Mouse (Mus musculus): ENCODE measurements around the gene Asb7. TPM values are rescaled to one million over a fixed set of nuclear protein-coding genes. Genes with fewer than 3 reads are reported as not detected.

Asb7 gene
- polyA plus RNA-seq, 1 experiment from 2014 or later: 17.3 TPM

DNA sequence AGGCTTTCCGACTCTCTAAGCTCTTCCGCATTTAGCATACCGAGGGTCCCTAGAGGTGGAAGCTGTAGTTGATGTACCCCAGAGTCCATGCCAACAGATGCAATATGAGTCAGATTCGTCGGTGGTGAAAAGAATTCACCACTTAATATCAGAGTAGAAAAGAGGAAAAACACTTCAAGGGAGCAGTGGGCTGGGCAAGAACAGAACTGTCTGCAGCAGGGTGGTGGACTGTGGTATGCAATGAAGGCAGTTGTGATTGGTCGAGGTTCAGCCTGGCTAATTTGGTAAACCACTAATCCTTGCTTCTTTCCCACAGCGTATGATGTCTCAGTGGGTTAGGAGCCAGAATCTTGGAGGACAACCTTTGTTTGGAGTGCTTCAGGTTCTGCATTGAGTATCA lies 13.3 kb upstream of the Asb7 start:
- no peak overlapping the region for H3K9ac ChIP-seq
- peak; percentile 56 for ATAC-seq (ENCODE audit: insufficient number of reproducible peaks, low FRiP score, low TSS enrichment, low read depth)
- H3K9me3 ChIP-seq (replicated peaks): no peaks in the 10 kb centered on the region
- WGBS: 68% methylated on average over 7 of the region's 7 CpGs
- H3K27me3 ChIP-seq: no peaks in the 10 kb centered on the region
- H3K36me3 ChIP-seq: peaks cover 44% of the 10 kb centered on the region
- H3K27ac ChIP-seq (replicated peaks): no peak overlapping the region
- H3K4me1 ChIP-seq: no peaks in the 10 kb centered on the region
- no peak overlapping the region for H3K4me3 ChIP-seq (replicated peaks)
- H3K4me2 ChIP-seq (replicated peaks): no peak overlapping the region

DNA sequence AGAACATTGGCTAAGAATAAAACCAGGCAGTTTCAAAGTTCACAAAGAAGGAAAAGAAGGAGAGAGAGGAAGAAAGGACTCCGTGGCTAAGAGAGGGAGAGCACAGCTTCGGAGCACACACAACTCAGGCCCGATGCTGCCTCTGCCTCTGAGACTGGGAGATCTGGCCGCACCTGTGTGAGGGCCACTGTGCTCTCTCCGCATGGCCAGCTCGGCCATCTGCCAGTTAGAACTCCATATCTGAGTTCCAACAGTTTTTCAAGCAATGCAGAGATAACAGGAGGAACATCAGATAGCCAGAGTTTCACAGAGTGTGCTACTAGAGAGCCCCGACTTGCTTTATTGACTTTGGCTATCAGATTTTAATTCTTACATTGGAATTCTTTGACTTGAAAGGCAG lies 5.1 kb upstream of the Asb7 start:
- Histone ChIP-seq H3K36me3 (peaks cover 12% of the 10 kb centered on the region; the same call in 1 of the 2 replicates), H3K9me3 (replicated peaks) (no peaks in the 10 kb centered on the region), H3K27me3 (no peaks in the 10 kb centered on the region), H3K9ac (no peak overlapping the region), H3K4me3 (replicated peaks) (no peak overlapping the region), H3K4me2 (replicated peaks) (no peak overlapping the region), H3K27ac (replicated peaks) (no peak overlapping the region; the same call in 1 of the 2 replicates), H3K4me1 (peaks cover 4% of the 10 kb centered on the region; the same call in 1 of the 2 replicates)
- no peak for ATAC-seq (ENCODE audit: insufficient number of reproducible peaks, low FRiP score, low TSS enrichment, low read depth)
- 82% methylated on average over 7 of the region's 7 CpGs for WGBS

DNA sequence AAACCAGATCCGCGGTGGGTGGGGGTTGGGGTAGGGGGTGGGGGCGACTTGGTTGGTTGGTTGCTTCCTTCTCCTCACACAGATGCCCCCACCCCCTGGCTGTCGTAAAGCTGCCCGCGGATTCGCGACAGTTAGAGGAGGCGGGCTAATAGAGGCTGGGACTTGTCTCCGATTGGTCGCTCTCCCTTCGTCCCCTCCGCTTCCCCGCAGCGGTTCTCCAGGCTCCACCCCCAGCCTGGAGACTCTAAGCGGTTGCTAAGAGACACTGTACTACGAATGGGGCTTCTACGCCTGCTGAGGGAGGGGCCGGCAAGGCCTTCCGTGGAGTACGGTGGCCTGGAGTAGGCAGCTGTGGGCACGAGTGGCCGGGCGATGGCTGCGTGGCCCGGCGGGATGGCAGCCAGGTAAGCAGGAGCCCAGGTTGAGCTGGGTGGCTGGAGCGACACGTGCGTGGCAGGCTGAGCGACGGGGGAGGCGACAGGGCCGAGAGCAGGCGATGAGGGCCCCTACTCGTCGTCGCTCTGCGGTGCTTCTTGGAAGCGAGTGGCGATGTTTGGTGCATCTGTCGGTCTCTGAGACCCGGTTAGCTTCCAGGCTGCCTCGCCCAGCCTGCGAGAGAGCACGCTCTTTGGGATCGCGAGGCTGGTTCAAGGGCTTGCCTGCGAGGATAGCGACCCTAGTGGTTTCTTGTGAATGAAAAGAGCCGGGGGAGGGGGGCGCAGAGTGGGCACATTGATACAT lies 394 bp upstream of the Asb7 start, which contains the start of gene Lins1:
TSS of gene Lins1 (plus strand) at position 270 of the 741 bp plus-strand sequence.
- ATAC-seq (ENCODE audit: insufficient number of reproducible peaks, low FRiP score, low TSS enrichment, low read depth): peak; percentile 99
- H3K4me3 ChIP-seq (replicated peaks): peak within 1 kb of the TSS; percentile 87
- peak within 1 kb of the TSS; percentile 94 for H3K27ac ChIP-seq (replicated peaks)
- 0 out of 2 replicates have a peak, but pooled peaks cover 11% of the 10 kb centered on the region for H3K36me3 ChIP-seq
- H3K9me3 ChIP-seq (replicated peaks): no peaks in the 10 kb centered on the region
- WGBS: under 1% methylated on average over 52 of the region's 52 CpGs
- peak within 1 kb of the TSS; percentile 92 for H3K4me2 ChIP-seq (replicated peaks)
- no peaks in the 10 kb centered on the region for H3K27me3 ChIP-seq
- H3K4me1 ChIP-seq: peaks cover 13% of the 10 kb centered on the region
- H3K9ac ChIP-seq: peak within 1 kb of the TSS; percentile 71

DNA sequence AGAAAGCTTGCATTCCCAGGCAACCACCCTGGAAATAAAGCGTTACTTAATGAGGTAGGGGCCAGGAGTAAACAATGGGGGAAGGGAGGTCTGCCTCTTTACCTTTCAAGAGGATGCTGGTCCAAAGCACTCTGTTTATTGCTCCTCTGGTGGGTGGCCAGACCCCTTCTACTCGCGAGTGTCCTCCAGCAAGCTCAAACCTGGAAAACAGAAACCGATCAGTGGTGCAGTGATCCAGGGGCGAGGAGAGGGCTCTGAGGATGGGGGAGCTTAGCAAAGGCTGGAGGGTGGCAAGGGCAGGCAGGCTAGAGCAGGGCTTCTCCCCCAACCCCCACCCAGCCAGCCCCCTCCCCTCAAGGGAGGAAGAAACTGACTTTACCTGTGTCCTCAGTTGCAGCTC lies 675 bp downstream of the Asb7 start:
- ATAC-seq (ENCODE audit: insufficient number of reproducible peaks, low FRiP score, low TSS enrichment, low read depth): no peak
- Histone ChIP-seq H3K4me2 (replicated peaks) (peak overlapping the region; percentile 92), H3K9me3 (replicated peaks) (no peaks in the 10 kb centered on the region), H3K27ac (replicated peaks) (peak overlapping the region; percentile 51; the same call in 1 of the 2 replicates), H3K4me3 (replicated peaks) (peak overlapping the region; percentile 87), H3K36me3 (0 out of 2 replicates have a peak, but pooled peaks cover 14% of the 10 kb centered on the region), H3K27me3 (no peaks in the 10 kb centered on the region), H3K9ac (peak overlapping the region; percentile 65), H3K4me1 (peaks cover 13% of the 10 kb centered on the region)
- 1% methylated on average over 5 of the region's 5 CpGs for WGBS

- 90% methylated on average over 5 of the region's 5 CpGs for WGBS
- no peak overlapping the region for H3K27ac ChIP-seq (replicated peaks)
- no peaks in the 10 kb centered on the region for H3K9me3 ChIP-seq (replicated peaks)
- H3K9ac ChIP-seq: no peak overlapping the region
- no peaks in the 10 kb centered on the region for H3K4me1 ChIP-seq
- no peak overlapping the region for H3K4me3 ChIP-seq (replicated peaks)
- H3K4me2 ChIP-seq (replicated peaks): no peak overlapping the region
- ATAC-seq (ENCODE audit: insufficient number of reproducible peaks, low FRiP score, low TSS enrichment, low read depth): no peak
- no peaks in the 10 kb centered on the region for H3K27me3 ChIP-seq
- H3K36me3 ChIP-seq: peaks cover 50% of the 10 kb centered on the region
These were observed 7.1 kb downstream of the Asb7 start for GRCm38 (mm10) chr7:66682119-66682863.

GRCm38 (mm10) chr7:66675800-66676199 lies 13.6 kb downstream of the Asb7 start:
- H3K9ac ChIP-seq: no peak overlapping the region
- no peaks in the 10 kb centered on the region for H3K27me3 ChIP-seq
- no peak overlapping the region for H3K4me2 ChIP-seq (replicated peaks)
- peaks cover 85% of the 10 kb centered on the region for H3K36me3 ChIP-seq
- H3K27ac ChIP-seq (replicated peaks): no peak overlapping the region
- H3K9me3 ChIP-seq (replicated peaks): no peaks in the 10 kb centered on the region
- H3K4me3 ChIP-seq (replicated peaks): no peak overlapping the region
- H3K4me1 ChIP-seq: no peaks in the 10 kb centered on the region
- WGBS: 89% methylated on average over 2 of the region's 2 CpGs
- ATAC-seq (ENCODE audit: insufficient number of reproducible peaks, low FRiP score, low TSS enrichment, low read depth): no peak

DNA sequence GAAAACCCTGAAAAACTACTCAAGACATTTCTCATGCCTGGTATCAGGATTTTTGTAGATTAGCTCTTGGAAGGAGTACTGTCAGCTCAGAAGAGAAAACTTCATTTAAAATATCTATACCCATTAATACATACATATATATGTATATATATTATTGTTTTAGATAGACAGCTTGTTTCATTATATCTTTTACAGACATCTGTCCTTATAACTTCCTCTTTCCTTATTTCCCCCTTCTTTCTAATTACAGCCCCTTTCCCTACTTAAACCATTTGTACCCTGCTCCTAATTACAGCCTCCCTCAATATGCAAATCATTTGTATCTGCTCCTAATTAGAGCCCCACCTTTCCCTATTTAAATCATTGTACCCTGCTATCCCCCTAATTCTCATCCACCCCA lies 22.3 kb downstream of the Asb7 start:
- no peak for ATAC-seq (ENCODE audit: insufficient number of reproducible peaks, low FRiP score, low TSS enrichment, low read depth)
- Histone ChIP-seq H3K27me3 (no peaks in the 10 kb centered on the region), H3K4me1 (no peaks in the 10 kb centered on the region), H3K4me2 (replicated peaks) (no peak overlapping the region), H3K36me3 (peaks cover 14% of the 10 kb centered on the region), H3K9ac (no peak overlapping the region), H3K9me3 (replicated peaks) (0 out of 2 replicates have a peak, but pooled peaks cover 3% of the 10 kb centered on the region), H3K4me3 (replicated peaks) (no peak overlapping the region), H3K27ac (replicated peaks) (no peak overlapping the region)

DNA sequence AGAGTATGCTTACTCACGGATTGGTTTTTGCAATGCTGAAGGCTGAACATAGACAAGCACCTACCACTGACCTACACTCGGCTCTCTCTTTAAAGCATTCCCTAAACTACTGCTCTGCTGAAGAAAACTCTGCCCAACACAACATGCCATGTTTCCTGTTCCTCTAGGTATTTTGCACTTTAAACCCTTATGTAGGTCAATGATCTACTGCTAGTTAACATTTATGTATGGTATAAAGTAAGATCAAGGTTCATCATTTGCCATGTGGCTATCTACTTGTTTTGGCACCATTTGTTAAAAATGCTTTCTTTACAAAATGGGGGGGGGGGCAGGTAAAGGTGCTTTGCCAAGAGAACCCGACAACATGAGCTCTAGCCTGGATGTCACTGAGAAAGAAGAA lies 25.8 kb downstream of the Asb7 start:
- no peak for ATAC-seq (ENCODE audit: insufficient number of reproducible peaks, low FRiP score, low TSS enrichment, low read depth)
- Histone ChIP-seq H3K27me3 (no peaks in the 10 kb centered on the region), H3K36me3 (peaks cover 19% of the 10 kb centered on the region), H3K27ac (replicated peaks) (no peak overlapping the region), H3K9me3 (replicated peaks) (no peaks in the 10 kb centered on the region), H3K9ac (no peak overlapping the region), H3K4me2 (replicated peaks) (no peak overlapping the region), H3K4me3 (replicated peaks) (no peak overlapping the region), H3K4me1 (0 out of 2 replicates have a peak, but pooled peaks cover 8% of the 10 kb centered on the region)
- WGBS: 82% methylated on average over 3 of the region's 3 CpGs

GRCm38 (mm10) chr7:66661572-66661971 lies 27.8 kb downstream of the Asb7 start:
- no peak overlapping the region for H3K9ac ChIP-seq
- H3K4me2 ChIP-seq (replicated peaks): peak overlapping the region; percentile 42
- ATAC-seq (ENCODE audit: insufficient number of reproducible peaks, low FRiP score, low TSS enrichment, low read depth): no peak
- no peaks in the 10 kb centered on the region for H3K27me3 ChIP-seq
- no peaks in the 10 kb centered on the region for H3K9me3 ChIP-seq (replicated peaks)
- H3K4me1 ChIP-seq: 0 out of 2 replicates have a peak, but pooled peaks cover 8% of the 10 kb centered on the region
- WGBS: 12% methylated on average over 8 of the region's 8 CpGs
- no peak overlapping the region for H3K27ac ChIP-seq (replicated peaks)
- H3K36me3 ChIP-seq: peaks cover 17% of the 10 kb centered on the region
- peak overlapping the region; percentile 29 for H3K4me3 ChIP-seq (replicated peaks)

- Histone ChIP-seq H3K9ac (no peak overlapping the region), H3K9me3 (replicated peaks) (no peaks in the 10 kb centered on the region), H3K27me3 (no peaks in the 10 kb centered on the region), H3K4me1 (0 out of 2 replicates have a peak, but pooled peaks cover 8% of the 10 kb centered on the region), H3K36me3 (peaks cover 16% of the 10 kb centered on the region), H3K4me3 (replicated peaks) (no peak overlapping the region), H3K4me2 (replicated peaks) (no peak overlapping the region), H3K27ac (replicated peaks) (no peak overlapping the region)
- 79% methylated on average over 8 of the region's 8 CpGs for WGBS
- no peak for ATAC-seq (ENCODE audit: insufficient number of reproducible peaks, low FRiP score, low TSS enrichment, low read depth)
These were observed 28.4 kb downstream of the Asb7 start for GRCm38 (mm10) chr7:66660972-66661371.

DNA sequence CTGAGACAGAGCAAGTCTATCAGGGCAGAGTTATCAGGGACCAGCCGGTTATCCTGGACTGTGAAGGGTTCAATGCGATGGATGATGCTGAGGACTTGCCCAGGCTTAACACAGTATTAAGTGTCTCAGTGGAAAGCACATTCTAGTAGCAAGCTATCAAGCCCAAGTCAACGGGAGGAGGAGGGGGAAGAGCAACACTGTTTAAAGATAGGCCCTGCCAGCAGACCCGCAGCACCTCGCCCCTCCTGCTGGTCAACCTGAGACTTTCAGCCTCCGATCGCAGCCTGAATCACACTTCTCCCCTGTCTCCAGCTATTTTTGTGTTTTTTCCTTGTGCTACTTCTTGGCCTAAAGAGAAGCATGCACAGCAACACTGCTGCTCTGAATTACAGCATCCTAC lies 29.1 kb downstream of the Asb7 start:
- no peak overlapping the region for H3K9ac ChIP-seq
- peaks cover 16% of the 10 kb centered on the region for H3K36me3 ChIP-seq
- H3K4me2 ChIP-seq (replicated peaks): no peak overlapping the region
- no peak overlapping the region for H3K27ac ChIP-seq (replicated peaks)
- H3K4me1 ChIP-seq: 0 out of 2 replicates have a peak, but pooled peaks cover 8% of the 10 kb centered on the region
- no peaks in the 10 kb centered on the region for H3K27me3 ChIP-seq
- 70% methylated on average over 7 of the region's 7 CpGs for WGBS
- 0 out of 2 replicates have a peak, but pooled peaks have one; percentile 34 for ATAC-seq (ENCODE audit: insufficient number of reproducible peaks, low FRiP score, low TSS enrichment, low read depth)
- no peaks in the 10 kb centered on the region for H3K9me3 ChIP-seq (replicated peaks)
- H3K4me3 ChIP-seq (replicated peaks): no peak overlapping the region

Measured in embryonic facial prominence, embryonic 15.5 days (tissue).